Mouse (Mus musculus): Measurements from ENCODE around the gene Pptc7.
A peak's percentile ranks its signal among the peaks of the same experiment; 100 is the strongest.
"Not testable (repeated sequence)": the region's sequence is repeated elsewhere in the genome, so short reads cannot be mapped to it uniquely, and the experiment has no call there.

The Pptc7 gene

DNA sequence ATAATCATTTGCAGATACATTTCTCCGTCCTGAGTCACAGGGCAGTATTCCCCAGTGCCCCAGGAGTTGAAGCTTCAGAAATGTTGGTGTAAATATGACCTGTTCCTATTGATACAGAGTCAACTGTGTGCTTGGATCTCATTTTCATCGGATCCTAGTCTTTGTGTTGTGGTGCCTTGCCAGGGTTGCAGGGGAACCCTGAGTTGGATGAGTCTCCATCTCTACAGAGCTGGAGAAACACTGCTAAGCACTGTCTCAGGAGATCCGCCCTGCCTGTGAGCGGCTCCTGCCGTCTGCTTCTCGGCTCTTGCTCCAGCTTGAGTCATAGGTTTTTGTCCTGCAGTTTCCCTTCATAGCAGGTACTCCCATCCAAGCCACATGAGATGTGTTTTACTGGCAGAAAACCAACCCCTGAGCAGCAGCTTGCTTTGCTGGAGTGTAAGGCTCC is 15.9 kb downstream of the Pptc7 start:
- no peak for DNase-seq (ENCODE audit: low spot score in 2 of 2)

DNA sequence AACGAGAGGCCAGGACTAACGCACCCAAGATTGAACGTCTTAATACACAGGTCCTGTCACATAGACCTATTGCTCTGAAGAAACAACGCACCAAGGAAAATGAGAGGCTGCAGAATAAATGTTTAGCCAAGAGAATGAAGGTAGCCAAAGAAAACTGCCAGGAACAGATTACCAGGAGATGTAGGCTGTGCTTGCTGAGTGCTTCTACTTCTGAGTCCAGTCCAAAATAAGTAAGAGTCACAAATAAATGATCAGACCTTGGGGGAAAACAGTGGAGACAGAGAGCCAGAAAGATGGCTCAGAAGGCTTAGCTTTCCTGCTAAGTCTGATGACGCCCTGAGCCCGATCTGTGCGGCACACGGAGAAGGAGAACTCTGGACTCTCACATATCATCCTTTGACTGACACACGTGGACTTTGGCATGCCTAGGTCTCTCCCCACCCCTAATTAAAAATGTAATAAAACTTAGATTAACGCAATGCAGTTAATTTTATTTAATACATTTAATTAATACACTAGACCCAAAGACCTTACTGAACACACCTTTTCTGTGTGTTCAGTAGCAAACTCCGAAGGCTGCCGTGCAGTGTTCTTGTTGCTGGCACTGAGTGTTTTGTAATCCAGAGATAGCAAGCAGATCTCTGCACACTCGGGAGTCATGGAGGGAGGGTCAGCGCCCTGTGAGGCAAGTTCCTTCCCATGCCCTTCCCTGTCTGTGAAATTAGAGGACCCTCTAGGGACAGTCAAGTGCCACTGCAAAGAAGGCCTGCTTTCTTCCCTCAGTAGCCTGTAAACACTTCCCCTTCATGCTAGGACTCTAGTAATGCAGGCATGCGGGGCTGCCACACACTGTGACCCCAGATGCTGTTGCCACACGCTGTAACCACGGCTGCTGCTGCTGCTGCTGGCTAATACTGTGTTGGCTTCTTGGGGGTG is 18.9 kb downstream of the Pptc7 start:
- DNase-seq (ENCODE audit: low spot score in 2 of 2), result peak in 1 of 2 experiments; percentile 10

GRCm38 (mm10) chr5:122303937-122304336 is 19.8 kb downstream of the Pptc7 start:
- DNase-seq (ENCODE audit: low spot score in 2 of 2), result no peak

DNA sequence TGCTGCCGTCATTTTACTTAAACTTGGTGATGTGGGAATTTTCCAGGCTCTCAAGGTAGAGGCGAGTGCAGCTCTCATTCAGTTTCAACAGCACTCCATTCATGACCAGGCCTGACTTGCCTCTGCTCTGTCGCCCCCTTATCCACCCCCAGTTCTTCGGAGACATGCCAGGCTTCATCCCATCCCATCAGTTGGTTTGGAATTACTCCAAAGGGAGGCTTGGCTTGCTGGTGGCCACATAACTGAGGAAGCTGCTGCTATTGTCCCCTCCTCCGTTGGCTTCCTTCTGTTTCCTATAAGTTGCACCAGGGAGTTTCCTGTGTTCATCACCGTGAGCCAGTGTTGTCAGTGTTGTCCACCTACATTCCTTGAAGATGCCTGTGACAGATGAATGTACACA is 20.4 kb downstream of the Pptc7 start:
- DNase-seq (ENCODE audit: low spot score in 2 of 2), result no peak

GRCm38 (mm10) chr5:122305472-122305871 is 21.3 kb downstream of the Pptc7 start:
- peak; percentile 35 to 49 for DNase-seq (ENCODE audit: low spot score in 2 of 2)

DNA sequence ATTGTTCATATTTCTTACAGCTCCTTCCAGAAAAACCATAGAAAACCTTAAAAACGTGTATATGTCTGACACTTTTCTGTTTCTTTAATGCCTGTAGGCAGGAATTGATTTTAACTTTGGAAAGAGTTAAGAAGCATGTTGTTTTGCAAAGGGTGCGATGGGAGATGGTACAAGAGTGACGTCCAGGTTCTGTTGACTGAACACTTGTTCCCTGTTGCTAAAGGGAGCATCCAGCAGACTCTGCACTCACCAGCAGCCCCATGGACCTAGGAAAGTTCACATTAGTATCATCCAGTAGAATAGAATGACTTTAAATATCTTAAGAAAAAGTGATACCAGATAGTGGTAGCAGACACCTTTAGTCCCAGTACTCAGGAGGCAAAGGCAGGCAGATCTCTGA is 22.4 kb downstream of the Pptc7 start:
- no peak for DNase-seq (ENCODE audit: low spot score in 2 of 2)

GRCm38 (mm10) chr5:122310699-122311098 is 26.5 kb downstream of the Pptc7 start:
- peak in 1 of 2 experiments; percentile 17 for DNase-seq (ENCODE audit: low spot score in 2 of 2)

DNA sequence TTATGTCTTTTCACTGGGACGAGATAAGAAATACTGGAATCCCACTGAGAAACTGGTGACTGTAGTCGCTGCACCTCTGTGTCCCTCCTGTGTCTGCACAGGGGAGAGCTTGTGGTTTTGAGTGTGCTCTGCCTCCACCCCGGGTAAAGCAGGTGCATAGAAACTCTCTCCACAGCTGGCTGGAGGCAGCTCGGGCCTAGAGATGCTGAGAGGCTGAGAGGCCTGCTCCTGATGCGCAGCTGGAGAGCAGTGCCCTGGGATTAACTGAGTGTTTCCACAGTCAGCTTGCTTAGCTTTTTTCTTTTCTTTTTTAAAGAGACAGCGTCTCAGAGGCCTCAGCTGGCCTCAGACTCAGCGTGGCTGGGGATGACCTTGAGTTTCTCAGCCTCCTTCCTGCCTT is 27.5 kb downstream of the Pptc7 start:
- no peak for DNase-seq (ENCODE audit: low spot score in 2 of 2)

DNA sequence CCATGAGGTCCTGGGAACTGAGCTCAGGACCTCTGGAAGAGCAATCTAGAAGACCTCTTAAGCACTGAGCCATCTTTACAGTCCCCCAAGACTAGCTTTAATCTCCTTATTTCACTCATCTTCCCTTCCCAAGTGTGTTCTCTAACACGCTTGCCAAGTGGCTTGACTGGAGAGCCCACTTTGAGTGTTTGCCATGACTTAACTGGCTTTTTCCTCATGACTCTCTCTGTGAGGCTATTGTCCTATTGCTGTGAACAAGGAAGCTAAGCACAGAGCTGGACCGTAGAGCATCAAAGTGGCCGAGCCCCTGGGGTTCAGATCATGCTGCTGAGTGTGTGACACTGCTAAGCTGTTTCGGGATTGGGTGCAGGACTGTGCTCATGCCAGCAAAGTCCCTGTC is 28.2 kb downstream of the Pptc7 start:
- no peak for DNase-seq (ENCODE audit: low spot score in 2 of 2)

DNA sequence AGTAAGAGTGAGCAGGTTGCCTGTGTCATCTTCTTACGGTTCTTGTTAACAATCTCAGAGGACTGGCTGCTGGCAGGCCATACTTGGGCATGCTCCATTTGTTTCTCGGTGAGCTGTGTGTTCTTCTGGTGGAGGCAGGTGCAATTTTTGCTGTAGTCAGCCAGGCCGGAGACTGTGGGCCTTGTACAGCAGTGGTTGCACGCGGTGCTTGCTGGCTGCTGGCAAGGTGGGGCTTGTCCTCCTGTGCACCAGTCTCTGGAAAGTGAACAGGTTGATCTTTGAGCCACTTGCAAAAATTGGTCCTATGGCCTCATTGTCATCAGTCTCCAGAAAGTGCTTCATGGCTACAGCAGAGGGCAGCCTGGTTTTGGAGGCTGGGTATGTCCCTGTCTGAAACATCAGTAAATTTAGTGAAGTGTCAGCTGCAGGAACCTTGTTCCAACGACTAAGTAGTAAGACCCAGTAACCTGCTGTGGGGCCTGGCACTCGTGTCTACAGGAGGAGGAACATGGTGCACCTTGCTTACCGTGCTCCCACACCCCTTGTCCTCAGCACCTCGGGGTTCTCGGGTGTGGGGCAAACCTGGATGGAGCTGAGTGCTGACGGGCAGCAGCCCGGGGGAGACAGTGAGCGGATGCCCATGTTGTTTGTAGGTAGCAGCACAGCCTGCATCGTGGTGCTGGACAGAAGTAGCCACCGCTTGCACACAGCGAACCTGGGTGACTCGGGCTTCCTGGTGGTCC is 28.9 kb downstream of the Pptc7 start:
- no peak for DNase-seq (ENCODE audit: low spot score in 2 of 2)

- peak; percentile 83 to 85 for DNase-seq (ENCODE audit: low spot score in 2 of 2)
Observed at GRCm38 (mm10) chr5:122314966-122315667, 31.0 kb downstream of the Pptc7 start.

- peak; percentile 28 to 55 for DNase-seq (ENCODE audit: low spot score in 2 of 2)
Observed at GRCm38 (mm10) chr5:122317329-122318045, 33.3 kb downstream of the Pptc7 start.

- peak; percentile 60 to 79 for DNase-seq (ENCODE audit: low spot score in 2 of 2)
Observed at GRCm38 (mm10) chr5:122318100-122318499, 33.9 kb downstream of the Pptc7 start.

DNA sequence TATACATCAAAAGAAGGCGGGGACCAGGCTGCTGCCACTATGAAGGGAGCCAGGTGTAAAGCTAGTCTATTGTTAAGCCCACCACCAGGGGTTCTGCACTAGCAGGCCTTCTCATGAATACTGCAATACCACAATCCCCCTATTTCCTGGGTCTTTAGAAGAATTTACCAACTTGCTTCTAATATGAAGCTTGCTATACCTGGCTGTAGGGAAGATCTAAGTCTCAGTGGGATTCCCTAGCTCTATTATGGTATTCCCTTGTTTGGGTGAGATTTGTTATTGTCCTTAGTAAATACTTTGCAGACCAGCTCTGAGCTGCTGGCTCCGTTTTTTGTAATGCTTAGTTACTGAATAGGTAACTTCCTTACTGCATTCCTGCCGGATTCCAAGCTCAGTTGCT is 34.8 kb downstream of the Pptc7 start:
- not testable (repeated sequence) for DNase-seq (ENCODE audit: low spot score in 2 of 2)

DNA sequence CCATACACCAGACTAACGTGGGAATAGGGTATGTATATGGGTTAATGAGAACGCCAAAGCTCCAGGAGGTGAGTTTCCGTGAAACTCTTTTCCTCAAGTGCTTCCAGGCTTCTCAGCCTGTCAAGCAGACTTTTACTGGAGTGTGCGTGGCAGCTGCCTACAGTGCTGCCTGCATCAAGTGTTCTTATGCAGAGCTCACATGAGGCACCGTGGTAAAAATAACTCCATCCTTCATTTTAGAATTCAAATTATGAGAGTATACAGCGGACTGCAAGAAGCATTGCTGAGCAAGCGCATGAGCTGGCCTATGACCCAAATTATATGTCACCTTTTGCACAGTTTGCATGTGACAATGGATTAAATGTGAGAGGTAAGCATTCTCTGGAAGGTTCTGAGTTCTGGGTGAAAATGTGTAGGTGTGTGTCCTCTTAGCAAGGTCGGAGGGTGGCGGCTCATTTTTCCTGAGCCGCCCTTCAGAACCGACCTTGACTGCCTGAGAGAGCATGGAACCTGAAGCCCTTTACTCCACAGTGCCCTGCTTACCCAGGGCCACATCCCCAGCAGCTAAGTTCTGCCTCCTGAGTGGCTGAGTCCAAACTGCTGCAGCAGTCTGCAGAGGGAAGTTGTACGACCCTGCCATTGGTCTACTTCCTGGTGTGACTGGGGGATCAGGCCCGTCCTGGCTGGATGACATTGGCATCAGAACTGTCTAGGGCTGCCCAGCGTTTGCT is 35.5 kb downstream of the Pptc7 start:
- DNase-seq (ENCODE audit: low spot score in 2 of 2), result no peak

GRCm38 (mm10) chr5:122320205-122320781 is 36.1 kb downstream of the Pptc7 start:
- no peak for DNase-seq (ENCODE audit: low spot score in 2 of 2)

GRCm38 (mm10) chr5:122323523-122323922 is 39.4 kb downstream of the Pptc7 start:
- no peak for DNase-seq (ENCODE audit: low spot score in 2 of 2)

DNA sequence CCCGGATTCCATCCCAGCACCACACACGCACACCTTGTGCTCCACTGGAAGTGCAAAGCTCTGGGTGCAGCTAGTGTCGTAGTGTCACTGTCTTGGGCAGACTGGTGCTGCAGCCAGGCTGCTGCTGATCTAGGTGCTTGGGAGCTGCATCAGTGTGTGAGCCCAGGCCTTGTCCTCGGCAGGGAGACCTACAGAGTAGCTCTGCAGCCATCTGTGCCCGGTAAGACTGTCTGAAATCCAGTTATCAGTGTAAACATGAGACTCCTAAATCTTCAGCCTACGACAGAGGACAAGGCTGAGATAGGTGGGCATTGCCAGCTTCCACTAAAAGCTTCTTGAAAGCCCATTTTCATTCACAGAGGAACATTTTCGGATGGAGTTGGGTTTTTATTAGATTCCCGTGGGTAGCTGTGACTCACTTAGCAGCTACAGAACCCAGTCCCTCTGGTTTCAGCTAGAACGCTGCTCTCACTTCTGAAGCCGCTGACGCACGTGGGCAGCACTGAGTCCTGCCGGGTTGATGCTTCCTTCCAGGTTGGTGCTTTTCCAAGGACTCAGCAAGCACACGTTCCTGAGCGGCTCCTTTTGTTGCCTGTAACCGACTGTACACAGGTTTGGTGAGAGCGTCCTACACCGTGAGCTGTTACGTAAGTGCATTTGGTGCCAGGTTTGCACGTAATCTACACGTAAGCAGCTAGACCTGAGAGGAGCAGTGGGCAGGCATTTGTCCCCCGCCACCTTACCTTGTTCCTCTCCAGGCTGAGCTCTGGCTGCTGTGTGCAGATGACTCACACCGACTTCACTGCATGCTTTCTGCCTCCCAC is 40.7 kb downstream of the Pptc7 start:
- no peak for DNase-seq (ENCODE audit: low spot score in 2 of 2)

GRCm38 (mm10) chr5:122325477-122325876 is 41.3 kb downstream of the Pptc7 start:
- no peak for DNase-seq (ENCODE audit: low spot score in 2 of 2)
